Mouse (Mus musculus): ENCODE measurements around the gene Riiad1. TPM values are rescaled to one million over a fixed set of nuclear protein-coding genes. Genes with fewer than 3 reads are reported as not detected.

Riiad1 gene
- polyA plus RNA-seq, 1 experiment from 2014 or later = 6.6 TPM

Other genes starting within 250 kb of the Riiad1 start
- not detected in 2 replicates for gene Gm4778, start 216.3 kb downstream of the Riiad1 start, polyA plus RNA-seq (2014; fragmentation: Nextera tagmentation; extraction: Ambion mirVana)
- gene Them4, start 170.3 kb downstream of the Riiad1 start, polyA plus RNA-seq (2014; fragmentation: Nextera tagmentation; extraction: Ambion mirVana) = 11.8 and 12.5 TPM in 2 replicates
- gene Them5, start 138.2 kb downstream of the Riiad1 start, polyA plus RNA-seq (2014; fragmentation: Nextera tagmentation; extraction: Ambion mirVana) = 0.17 TPM in 1 of 2 replicates, not detected in the other
- gene C2cd4d, start 117.9 kb downstream of the Riiad1 start, polyA plus RNA-seq (2014; fragmentation: Nextera tagmentation; extraction: Ambion mirVana) = 0.59 and 0.89 TPM in 2 replicates
- 0.41 and 0.44 TPM in 2 replicates for gene Rorc, start 107.5 kb downstream of the Riiad1 start, polyA plus RNA-seq (2014; fragmentation: Nextera tagmentation; extraction: Ambion mirVana)
- gene Lingo4, start 81.8 kb downstream of the Riiad1 start, polyA plus RNA-seq (2014; fragmentation: Nextera tagmentation; extraction: Ambion mirVana) = not detected in 2 replicates
- 8.4 and 8.7 TPM in 2 replicates for gene Tdrkh, start 67.1 kb downstream of the Riiad1 start, polyA plus RNA-seq (2014; fragmentation: Nextera tagmentation; extraction: Ambion mirVana)
- gene Mrpl9, start 37.0 kb downstream of the Riiad1 start, polyA plus RNA-seq (2014; fragmentation: Nextera tagmentation; extraction: Ambion mirVana) = 60.8 and 65.5 TPM in 2 replicates
- gene Oaz3, start 36.4 kb downstream of the Riiad1 start, polyA plus RNA-seq (2014; fragmentation: Nextera tagmentation; extraction: Ambion mirVana) = 0.29 TPM in 1 of 2 replicates, not detected in the other
- 2.8 and 4.7 TPM in 2 replicates for gene Celf3, start 2.0 kb downstream of the Riiad1 start, polyA plus RNA-seq (2014; fragmentation: Nextera tagmentation; extraction: Ambion mirVana)
- gene Snx27, start 102.4 kb upstream of the Riiad1 start, polyA plus RNA-seq (2014; fragmentation: Nextera tagmentation; extraction: Ambion mirVana) = 21.2 and 23.7 TPM in 2 replicates
- not detected in 2 replicates for gene Gm10972, start 162.8 kb upstream of the Riiad1 start, polyA plus RNA-seq (2014; fragmentation: Nextera tagmentation; extraction: Ambion mirVana)
- gene Tuft1, start 178.5 kb upstream of the Riiad1 start, polyA plus RNA-seq (2014; fragmentation: Nextera tagmentation; extraction: Ambion mirVana) = 8.7 and 10.5 TPM in 2 replicates
- gene Selenbp2, start 213.2 kb upstream of the Riiad1 start, polyA plus RNA-seq (2014; fragmentation: Nextera tagmentation; extraction: Ambion mirVana) = 0.72 and 2.0 TPM in 2 replicates